Mouse (Mus musculus) ES-Bruce4 (cell line): ENCODE results near the gene Zfp768.

Experiments used
- CTCF ChIP-seq: IDR thresholded peaks from one replicate; pipeline ENCODE4 v1.8.1; 2011; ENCODE audit warnings: low read depth, low read length
- EP300 ChIP-seq: IDR thresholded peaks from 2 replicates; pipeline ENCODE4 v1.6.1; 2011; ENCODE audit warnings: low read depth, low read length; ENCODE audit not compliant: insufficient read depth
- POLR2A ChIP-seq: IDR thresholded peaks from one replicate; pipeline ENCODE4 v1.8.1; 2011; ENCODE audit warnings: low read length; ENCODE audit not compliant: insufficient read depth

GRCm38 (mm10) chr7:127344371-127344770 lies 1.0 kb downstream of the Zfp768 start:
- TF ChIP-seq CTCF (no peak), EP300 (no peak), POLR2A (no peak)
